Mouse (Mus musculus) kidney, adult 2 months (tissue): ENCODE measurements around the gene Daw1.

Experiments
- CTCF ChIP-seq: fragments of 200-500 bp; conservative IDR thresholded peaks from 2 replicates; pipeline ENCODE4 v1.5.1; 2011; ENCODE audit warnings: low read depth, mild to moderate bottlenecking, control low read depth, low read length, moderate library complexity, mixed read lengths; ENCODE audit not compliant: insufficient read depth, insufficient read length
- POLR2A ChIP-seq: fragments of 200-500 bp; IDR thresholded peaks from one replicate; pipeline ENCODE4 v1.6.1; 2011; ENCODE audit warnings: low read depth, low read length, control low read depth

GRCm38 (mm10) chr1:83209981-83210380 lies 50.4 kb downstream of the Daw1 start:
- TF ChIP-seq POLR2A (no peak), CTCF (no peak)
